Mouse (Mus musculus) layer of hippocampus, postnatal 10 days (tissue): Measurements from ENCODE around the gene Zbtb43. TPM values are rescaled to one million over a fixed set of nuclear protein-coding genes. Genes with fewer than 3 reads are reported as not detected.

Experiments
- DNase-seq, 2 experiments: peaks; one replicate each; pipeline ENCODE4 v3.0.0; 2021; ENCODE audit warnings: low spot score in 2 of 2
- total RNA-seq, 2 experiments: library from RNA; stranded (reverse); gene quantifications; 2 replicates each; pipeline ENCODE4 v1.2.3; 2021

Zbtb43 gene
- total RNA-seq, 2 experiments from 2014 or later: 24.7 to 25.0 TPM

GRCm38 (mm10) chr2:33430771-33431699, 37.3 kb downstream of the Zbtb43 start, which contains the start of gene Zbtb34:
Zbtb34 (minus strand) TSS chr2:33431324.
- peak; percentile 61 to 75 for DNase-seq

- DNase-seq: no peak
These were observed 38.1 kb downstream of the Zbtb43 start for GRCm38 (mm10) chr2:33430081-33430770.

GRCm38 (mm10) chr2:33429339-33429738, 39.0 kb downstream of the Zbtb43 start:
- DNase-seq: no peak

GRCm38 (mm10) chr2:33426640-33427398, 41.5 kb downstream of the Zbtb43 start:
- no peak for DNase-seq

- no peak for DNase-seq
These were observed 50.9 kb downstream of the Zbtb43 start for GRCm38 (mm10) chr2:33417454-33417853.

GRCm38 (mm10) chr2:33414019-33414418, 54.3 kb downstream of the Zbtb43 start:
- DNase-seq: no peak

GRCm38 (mm10) chr2:33412111-33412510, 56.2 kb downstream of the Zbtb43 start:
- no peak for DNase-seq

GRCm38 (mm10) chr2:33403511-33404003, 64.8 kb downstream of the Zbtb43 start:
- no peak for DNase-seq

- DNase-seq: no peak
These were observed 65.7 kb downstream of the Zbtb43 start for GRCm38 (mm10) chr2:33402638-33403037.

GRCm38 (mm10) chr2:33402236-33402635, 66.1 kb downstream of the Zbtb43 start:
- peak; percentile 83 to 88 for DNase-seq

GRCm38 (mm10) chr2:33401217-33401616, 67.1 kb downstream of the Zbtb43 start:
- peak in 1 of 2 experiments; percentile 31 for DNase-seq

GRCm38 (mm10) chr2:33400541-33400940, 67.8 kb downstream of the Zbtb43 start:
- no peak for DNase-seq

Other genes with a start within 250 kb of the Zbtb43 start
- gene Ralgps1, start 97.1 kb downstream of the Zbtb43 start, total RNA-seq: 10 to 100 TPM; 69.3 to 78.0 TPM
- 10 to 100 TPM; 17.4 to 18.7 TPM for gene Zbtb34, start 37.2 kb downstream of the Zbtb43 start, total RNA-seq
- gene Lmx1b, start 172.0 kb upstream of the Zbtb43 start, total RNA-seq: under 1 TPM in 1 of 2 experiments, not detected in 1; 0.27 TPM